Mouse (Mus musculus) liver, embryonic 15.5 days (tissue): ENCODE data around the gene Hhat. TPM values are rescaled to one million over a fixed set of nuclear protein-coding genes. Genes with fewer than 3 reads are reported as not detected.

Experiments used
- ATAC-seq: fragments of 200-750 bp; cut with Nextera tagmentation; 2 replicates; pipeline ENCODE4 v1.8.0; 2017; ENCODE audit warnings: moderate number of reproducible peaks, mild to moderate bottlenecking, moderate library complexity; ENCODE audit not compliant: insufficient read depth
- H3K27ac ChIP-seq: fragments of 300-500 bp; sonication (generic); replicated peaks from 2 replicates; pipeline ENCODE4 v1.5.1; 2015; ENCODE audit warnings: mild to moderate bottlenecking, inconsistent platforms
- H3K27me3 ChIP-seq: fragments of 300-500 bp; sonication (generic); 2 replicates; pipeline ENCODE4 v1.6.1; 2015; ENCODE audit warnings: mild to moderate bottlenecking, inconsistent platforms
- H3K36me3 ChIP-seq: fragments of 300-500 bp; sonication (generic); replicated peaks from 2 replicates; pipeline ENCODE4 v1.6.1; 2015; ENCODE audit warnings: moderate library complexity, mild to moderate bottlenecking, inconsistent platforms
- H3K4me1 ChIP-seq: fragments of 300-500 bp; sonication (generic); replicated peaks from 2 replicates; pipeline ENCODE4 v1.6.1; 2015; ENCODE audit warnings: inconsistent platforms
- H3K4me2 ChIP-seq: fragments of 300-500 bp; sonication (generic); 2 replicates; pipeline ENCODE4 v1.6.1; 2015; ENCODE audit warnings: moderate library complexity, mild to moderate bottlenecking, inconsistent platforms
- H3K4me3 ChIP-seq: fragments of 300-500 bp; sonication (generic); replicated peaks from 2 replicates; pipeline ENCODE4 v1.5.1; 2015; ENCODE audit warnings: mild to moderate bottlenecking, inconsistent platforms
- H3K9ac ChIP-seq: fragments of 300-500 bp; sonication (generic); 2 replicates; pipeline ENCODE4 v1.6.1; 2015; ENCODE audit warnings: moderate library complexity, mild to moderate bottlenecking, inconsistent platforms
- H3K9me3 ChIP-seq: fragments of 300-500 bp; sonication (generic); replicated peaks from 2 replicates; pipeline ENCODE4 v1.6.1; 2016; ENCODE audit warnings: inconsistent platforms
- WGBS: fragments of 180-500 bp; shearing (Covaris S2); methylation state at CpG from one replicate; pipeline ENCODE4 v1.1.7; 2015; ENCODE audit warnings: mixed read lengths; ENCODE audit not compliant: insufficient replicate concordance; 5-methylcytosine and 5-hydroxymethylcytosine counted together
- polyA plus RNA-seq: library from polyadenylated mRNA; unstranded; fragments of >200 nt; fragmentation: Nextera tagmentation; extraction: Ambion mirVana; gene quantifications from 2 replicates; pipeline ENCODE4 v1.2.1, GENCODE M21; 2015

Hhat gene
- polyA plus RNA-seq, 1 experiment from 2014 or later: 1.1 TPM

GRCm38 (mm10) chr1:192515373-192515772, 255.7 kb downstream of the Hhat start:
- no peaks in the 10 kb centered on the region for H3K27me3 ChIP-seq
- no peak for ATAC-seq

GRCm38 (mm10) chr1:192512821-192513220, 258.2 kb downstream of the Hhat start:
- Histone ChIP-seq H3K36me3 (no peaks in the 10 kb centered on the region), H3K27me3 (no peaks in the 10 kb centered on the region), H3K9me3 (no peaks in the 10 kb centered on the region), H3K4me3 (no peak overlapping the region), H3K4me1 (no peaks in the 10 kb centered on the region), H3K9ac (no peak overlapping the region), H3K27ac (no peak overlapping the region), H3K4me2 (no peak overlapping the region)
- no peak for ATAC-seq
- 80% methylated on average over 1 of the region's 1 CpGs for WGBS

More at GRCm38 (mm10) chr1:192515373-192515772, 255.7 kb downstream of the Hhat start:
- no peak overlapping the region for H3K9ac ChIP-seq
- no peak overlapping the region for H3K27ac ChIP-seq
- H3K4me2 ChIP-seq: no peak overlapping the region
- 59% methylated on average over 3 of the region's 3 CpGs for WGBS
- H3K36me3 ChIP-seq: no peaks in the 10 kb centered on the region
- no peaks in the 10 kb centered on the region for H3K4me1 ChIP-seq
- no peaks in the 10 kb centered on the region for H3K9me3 ChIP-seq
- no peak overlapping the region for H3K4me3 ChIP-seq

- Histone ChIP-seq H3K36me3 (no peaks in the 10 kb centered on the region), H3K9me3 (no peaks in the 10 kb centered on the region), H3K4me1 (no peaks in the 10 kb centered on the region), H3K4me3 (no peak overlapping the region), H3K27me3 (no peaks in the 10 kb centered on the region), H3K27ac (no peak overlapping the region), H3K9ac (no peak overlapping the region), H3K4me2 (no peak overlapping the region)
- 59% methylated on average over 4 of the region's 4 CpGs for WGBS
- ATAC-seq: no peak
Observed at GRCm38 (mm10) chr1:192503651-192504050, 267.4 kb downstream of the Hhat start.

- H3K9me3 ChIP-seq: no peaks in the 10 kb centered on the region
- no peak overlapping the region for H3K4me2 ChIP-seq
- H3K27me3 ChIP-seq: no peaks in the 10 kb centered on the region
- H3K4me3 ChIP-seq: no peak overlapping the region
- H3K4me1 ChIP-seq: no peaks in the 10 kb centered on the region
- no peak overlapping the region for H3K27ac ChIP-seq
- ATAC-seq: no peak
- H3K9ac ChIP-seq: no peak overlapping the region
- no peaks in the 10 kb centered on the region for H3K36me3 ChIP-seq
Observed at GRCm38 (mm10) chr1:192502835-192503234, 268.2 kb downstream of the Hhat start.

GRCm38 (mm10) chr1:192502016-192502415, 269.0 kb downstream of the Hhat start:
- Histone ChIP-seq H3K27ac (no peak overlapping the region), H3K36me3 (no peaks in the 10 kb centered on the region), H3K4me1 (no peaks in the 10 kb centered on the region), H3K4me2 (no peak overlapping the region), H3K9ac (no peak overlapping the region), H3K27me3 (no peaks in the 10 kb centered on the region), H3K4me3 (no peak overlapping the region), H3K9me3 (no peaks in the 10 kb centered on the region)
- no peak for ATAC-seq
- 51% methylated on average over 9 of the region's 9 CpGs for WGBS

GRCm38 (mm10) chr1:192497505-192497904, 273.5 kb downstream of the Hhat start:
- Histone ChIP-seq H3K4me1 (no peaks in the 10 kb centered on the region), H3K4me2 (no peak overlapping the region), H3K27me3 (no peaks in the 10 kb centered on the region), H3K4me3 (no peak overlapping the region), H3K36me3 (no peaks in the 10 kb centered on the region), H3K27ac (no peak overlapping the region), H3K9me3 (no peaks in the 10 kb centered on the region), H3K9ac (no peak overlapping the region)
- ATAC-seq: no peak
- WGBS: 40% methylated on average over 2 of the region's 2 CpGs

- ATAC-seq: no peak
- no peak overlapping the region for H3K4me2 ChIP-seq
- WGBS: 46% methylated on average over 13 of the region's 13 CpGs
- H3K9me3 ChIP-seq: no peaks in the 10 kb centered on the region
- no peak overlapping the region for H3K4me3 ChIP-seq
- H3K4me1 ChIP-seq: no peaks in the 10 kb centered on the region
- no peaks in the 10 kb centered on the region for H3K27me3 ChIP-seq
- no peaks in the 10 kb centered on the region for H3K36me3 ChIP-seq
- H3K27ac ChIP-seq: no peak overlapping the region
- H3K9ac ChIP-seq: no peak overlapping the region
Observed at GRCm38 (mm10) chr1:192489908-192490825, 280.9 kb downstream of the Hhat start.

- H3K36me3 ChIP-seq: no peaks in the 10 kb centered on the region
- no peak overlapping the region for H3K4me3 ChIP-seq
- no peaks in the 10 kb centered on the region for H3K27me3 ChIP-seq
- H3K27ac ChIP-seq: no peak overlapping the region
- no peak overlapping the region for H3K9ac ChIP-seq
- WGBS: 86% methylated on average over 11 of the region's 11 CpGs
- H3K9me3 ChIP-seq: no peaks in the 10 kb centered on the region
- H3K4me1 ChIP-seq: no peaks in the 10 kb centered on the region
- H3K4me2 ChIP-seq: no peak overlapping the region
- no peak for ATAC-seq
Observed at GRCm38 (mm10) chr1:192487571-192487970, 283.5 kb downstream of the Hhat start.

- no peaks in the 10 kb centered on the region for H3K27me3 ChIP-seq
- whole genome bisulfite sequencing: 34% methylated on average over 3 of the region's 3 CpGs
- no peaks in the 10 kb centered on the region for H3K4me1 ChIP-seq
- no peak overlapping the region for H3K9ac ChIP-seq
- no peak overlapping the region for H3K27ac ChIP-seq
- H3K36me3 ChIP-seq: no peaks in the 10 kb centered on the region
- H3K9me3 ChIP-seq: no peaks in the 10 kb centered on the region
- ATAC-seq: no peak
- H3K4me3 ChIP-seq: no peak overlapping the region
- no peak overlapping the region for H3K4me2 ChIP-seq
Observed at GRCm38 (mm10) chr1:192485030-192485429, 286.0 kb downstream of the Hhat start.

- H3K4me1 ChIP-seq: no peaks in the 10 kb centered on the region
- ATAC-seq: no peak
- no peak overlapping the region for H3K9ac ChIP-seq
- H3K4me2 ChIP-seq: no peak overlapping the region
- no peaks in the 10 kb centered on the region for H3K9me3 ChIP-seq
- H3K27me3 ChIP-seq: no peaks in the 10 kb centered on the region
- no peak overlapping the region for H3K27ac ChIP-seq
- no peaks in the 10 kb centered on the region for H3K36me3 ChIP-seq
- no peak overlapping the region for H3K4me3 ChIP-seq
Observed at GRCm38 (mm10) chr1:192481446-192481845, 289.6 kb downstream of the Hhat start.

GRCm38 (mm10) chr1:192480072-192480784, 290.8 kb downstream of the Hhat start:
- WGBS: 61% methylated on average over 8 of the region's 8 CpGs
- no peaks in the 10 kb centered on the region for H3K36me3 ChIP-seq
- H3K9me3 ChIP-seq: no peaks in the 10 kb centered on the region
- H3K27me3 ChIP-seq: no peaks in the 10 kb centered on the region
- H3K4me1 ChIP-seq: no peaks in the 10 kb centered on the region
- H3K27ac ChIP-seq: no peak overlapping the region
- H3K4me3 ChIP-seq: no peak overlapping the region
- no peak overlapping the region for H3K9ac ChIP-seq
- no peak for ATAC-seq
- H3K4me2 ChIP-seq: no peak overlapping the region
